Mouse (Mus musculus): ENCODE measurements around the gene Tubal3. TPM values are rescaled to one million over a fixed set of nuclear protein-coding genes. Genes with fewer than 3 reads are reported as not detected.
A peak's percentile ranks its signal among the peaks of the same experiment; 100 is the strongest.

Gene Tubal3
- polyA plus RNA-seq (2014; fragmentation: Nextera tagmentation; extraction: Ambion mirVana): 0.07 TPM in 1 of 2 replicates, not detected in the other

- H3K4me3 ChIP-seq (ENCODE audit: low read depth, low read length): peak within 1 kb of the TSS; percentile 76
- no peaks in the 10 kb centered on the region for H3K4me1 ChIP-seq (ENCODE audit: control insufficient read depth, insufficient read depth, low read length)
- peak; percentile 98 for ATAC-seq (replicated peaks; ENCODE audit: insufficient number of reproducible peaks, low FRiP score, low TSS enrichment, low read depth)
- peak within 1 kb of the TSS; percentile 87 for H3K9ac ChIP-seq (replicated peaks; ENCODE audit: low read length)
- no peaks in the 10 kb centered on the region for H3K9me3 ChIP-seq (replicated peaks; ENCODE audit: control insufficient read depth, low read length)
- H3K4me2 ChIP-seq (ENCODE audit: low read depth, low read length): peak within 1 kb of the TSS; percentile 69
- no peaks in the 10 kb centered on the region for H3K27me3 ChIP-seq (ENCODE audit: control insufficient read depth, insufficient read depth, low read length)
- H3K36me3 ChIP-seq (replicated peaks; ENCODE audit: control insufficient read depth, insufficient read depth, low read depth, low read length): no peaks in the 10 kb centered on the region
- peak within 1 kb of the TSS; percentile 22; the same call in 1 of the 2 replicates for H3K27ac ChIP-seq (replicated peaks; ENCODE audit: low read depth, low read length)
- DNase-seq (ENCODE audit: low spot score): peak; percentile 95
- under 1% methylated on average over 52 of the region's 52 CpGs for WGBS
Measured at GRCm38 (mm10) chr13:3917571-3918311, at the start of gene Tubal3, which contains the start of gene Net1. Tubal3 (plus strand) TSS chr13:3918274. Net1 (minus strand) TSS chr13:3918220.

GRCm38 (mm10) chr13:3869901-3870300, 48.2 kb upstream of the Tubal3 start:
- DNase-seq (ENCODE audit: low spot score) (no peak), ATAC-seq (replicated peaks; ENCODE audit: insufficient number of reproducible peaks, low FRiP score, low TSS enrichment, low read depth) (no peak)
- H3K27ac ChIP-seq (replicated peaks; ENCODE audit: low read depth, low read length): no peak overlapping the region
- H3K27me3 ChIP-seq (ENCODE audit: control insufficient read depth, insufficient read depth, low read length): no peaks in the 10 kb centered on the region
- no peak overlapping the region for H3K4me2 ChIP-seq (ENCODE audit: low read depth, low read length)
- H3K9me3 ChIP-seq (replicated peaks; ENCODE audit: control insufficient read depth, low read length): no peaks in the 10 kb centered on the region
- H3K4me1 ChIP-seq (ENCODE audit: control insufficient read depth, insufficient read depth, low read length): no peaks in the 10 kb centered on the region
- H3K36me3 ChIP-seq (replicated peaks; ENCODE audit: control insufficient read depth, insufficient read depth, low read depth, low read length): no peaks in the 10 kb centered on the region
- H3K4me3 ChIP-seq (ENCODE audit: low read depth, low read length): no peak overlapping the region
- H3K9ac ChIP-seq (replicated peaks; ENCODE audit: low read length): no peak overlapping the region

GRCm38 (mm10) chr13:3872832-3873231, 45.2 kb upstream of the Tubal3 start:
- Histone ChIP-seq H3K27me3 (ENCODE audit: control insufficient read depth, insufficient read depth, low read length) (no peaks in the 10 kb centered on the region), H3K4me1 (ENCODE audit: control insufficient read depth, insufficient read depth, low read length) (no peaks in the 10 kb centered on the region), H3K4me3 (ENCODE audit: low read depth, low read length) (no peak overlapping the region), H3K9ac (replicated peaks; ENCODE audit: low read length) (no peak overlapping the region), H3K9me3 (replicated peaks; ENCODE audit: control insufficient read depth, low read length) (no peaks in the 10 kb centered on the region), H3K27ac (replicated peaks; ENCODE audit: low read depth, low read length) (no peak overlapping the region), H3K36me3 (replicated peaks; ENCODE audit: control insufficient read depth, insufficient read depth, low read depth, low read length) (no peaks in the 10 kb centered on the region), H3K4me2 (ENCODE audit: low read depth, low read length) (no peak overlapping the region)
- no peak for ATAC-seq (replicated peaks; ENCODE audit: insufficient number of reproducible peaks, low FRiP score, low TSS enrichment, low read depth)
- DNase-seq (ENCODE audit: low spot score): no peak
- 88% methylated on average over 4 of the region's 4 CpGs for WGBS

- H3K4me2 ChIP-seq (ENCODE audit: low read depth, low read length): no peak overlapping the region
- ATAC-seq (replicated peaks; ENCODE audit: insufficient number of reproducible peaks, low FRiP score, low TSS enrichment, low read depth) (no peak), DNase-seq (ENCODE audit: low spot score) (no peak)
- no peaks in the 10 kb centered on the region for H3K4me1 ChIP-seq (ENCODE audit: control insufficient read depth, insufficient read depth, low read length)
- 81% methylated on average over 6 of the region's 6 CpGs for WGBS
- no peak overlapping the region for H3K4me3 ChIP-seq (ENCODE audit: low read depth, low read length)
- H3K27ac ChIP-seq (replicated peaks; ENCODE audit: low read depth, low read length): no peak overlapping the region
- H3K9me3 ChIP-seq (replicated peaks; ENCODE audit: control insufficient read depth, low read length): no peaks in the 10 kb centered on the region
- H3K27me3 ChIP-seq (ENCODE audit: control insufficient read depth, insufficient read depth, low read length): no peaks in the 10 kb centered on the region
- no peak overlapping the region for H3K9ac ChIP-seq (replicated peaks; ENCODE audit: low read length)
- no peaks in the 10 kb centered on the region for H3K36me3 ChIP-seq (replicated peaks; ENCODE audit: control insufficient read depth, insufficient read depth, low read depth, low read length)
Measured at GRCm38 (mm10) chr13:3876448-3876847, 41.6 kb upstream of the Tubal3 start.

GRCm38 (mm10) chr13:3877185-3877584, 40.9 kb upstream of the Tubal3 start:
- DNase-seq (ENCODE audit: low spot score): no peak
- Histone ChIP-seq H3K9ac (replicated peaks; ENCODE audit: low read length) (no peak overlapping the region), H3K4me2 (ENCODE audit: low read depth, low read length) (no peak overlapping the region), H3K27me3 (ENCODE audit: control insufficient read depth, insufficient read depth, low read length) (no peaks in the 10 kb centered on the region), H3K9me3 (replicated peaks; ENCODE audit: control insufficient read depth, low read length) (no peaks in the 10 kb centered on the region), H3K4me1 (ENCODE audit: control insufficient read depth, insufficient read depth, low read length) (no peaks in the 10 kb centered on the region), H3K4me3 (ENCODE audit: low read depth, low read length) (no peak overlapping the region), H3K27ac (replicated peaks; ENCODE audit: low read depth, low read length) (no peak overlapping the region), H3K36me3 (replicated peaks; ENCODE audit: control insufficient read depth, insufficient read depth, low read depth, low read length) (no peaks in the 10 kb centered on the region; the same call in 1 of the 2 replicates)
- WGBS: 43% methylated on average over 6 of the region's 6 CpGs
- 0 out of 2 replicates have a peak, but pooled peaks have one; percentile 30 for ATAC-seq (replicated peaks; ENCODE audit: insufficient number of reproducible peaks, low FRiP score, low TSS enrichment, low read depth)

- ATAC-seq (replicated peaks; ENCODE audit: insufficient number of reproducible peaks, low FRiP score, low TSS enrichment, low read depth) (0 out of 2 replicates have a peak, but pooled peaks have one; percentile 5), DNase-seq (ENCODE audit: low spot score) (peak; percentile 35)
- Histone ChIP-seq H3K4me3 (ENCODE audit: low read depth, low read length) (no peak overlapping the region), H3K36me3 (replicated peaks; ENCODE audit: control insufficient read depth, insufficient read depth, low read depth, low read length) (no peaks in the 10 kb centered on the region; the same call in 1 of the 2 replicates), H3K9me3 (replicated peaks; ENCODE audit: control insufficient read depth, low read length) (no peaks in the 10 kb centered on the region), H3K27ac (replicated peaks; ENCODE audit: low read depth, low read length) (no peak overlapping the region), H3K4me2 (ENCODE audit: low read depth, low read length) (no peak overlapping the region), H3K4me1 (ENCODE audit: control insufficient read depth, insufficient read depth, low read length) (no peaks in the 10 kb centered on the region), H3K9ac (replicated peaks; ENCODE audit: low read length) (no peak overlapping the region), H3K27me3 (ENCODE audit: control insufficient read depth, insufficient read depth, low read length) (no peaks in the 10 kb centered on the region)
- 27% methylated on average over 4 of the region's 4 CpGs for WGBS
Measured at GRCm38 (mm10) chr13:3877679-3878220, 40.3 kb upstream of the Tubal3 start.

GRCm38 (mm10) chr13:3886663-3887062, 31.4 kb upstream of the Tubal3 start:
- Histone ChIP-seq H3K27ac (replicated peaks; ENCODE audit: low read depth, low read length) (no peak overlapping the region), H3K4me3 (ENCODE audit: low read depth, low read length) (no peak overlapping the region), H3K9me3 (replicated peaks; ENCODE audit: control insufficient read depth, low read length) (no peaks in the 10 kb centered on the region), H3K4me1 (ENCODE audit: control insufficient read depth, insufficient read depth, low read length) (no peaks in the 10 kb centered on the region), H3K36me3 (replicated peaks; ENCODE audit: control insufficient read depth, insufficient read depth, low read depth, low read length) (peaks cover 16% of the 10 kb centered on the region), H3K4me2 (ENCODE audit: low read depth, low read length) (no peak overlapping the region), H3K27me3 (ENCODE audit: control insufficient read depth, insufficient read depth, low read length) (no peaks in the 10 kb centered on the region), H3K9ac (replicated peaks; ENCODE audit: low read length) (no peak overlapping the region)
- WGBS: 92% methylated on average over 7 of the region's 7 CpGs
- ATAC-seq (replicated peaks; ENCODE audit: insufficient number of reproducible peaks, low FRiP score, low TSS enrichment, low read depth) (no peak), DNase-seq (ENCODE audit: low spot score) (no peak)

- Histone ChIP-seq H3K9me3 (replicated peaks; ENCODE audit: control insufficient read depth, low read length) (no peaks in the 10 kb centered on the region), H3K9ac (replicated peaks; ENCODE audit: low read length) (no peak overlapping the region), H3K4me2 (ENCODE audit: low read depth, low read length) (0 out of 2 replicates have a peak overlapping the region, but pooled peaks have one; percentile 2), H3K36me3 (replicated peaks; ENCODE audit: control insufficient read depth, insufficient read depth, low read depth, low read length) (peaks cover 13% of the 10 kb centered on the region), H3K4me3 (ENCODE audit: low read depth, low read length) (no peak overlapping the region), H3K4me1 (ENCODE audit: control insufficient read depth, insufficient read depth, low read length) (no peaks in the 10 kb centered on the region), H3K27me3 (ENCODE audit: control insufficient read depth, insufficient read depth, low read length) (no peaks in the 10 kb centered on the region), H3K27ac (replicated peaks; ENCODE audit: low read depth, low read length) (no peak overlapping the region)
- DNase-seq (ENCODE audit: low spot score) (no peak), ATAC-seq (replicated peaks; ENCODE audit: insufficient number of reproducible peaks, low FRiP score, low TSS enrichment, low read depth) (no peak)
- 91% methylated on average over 3 of the region's 3 CpGs for WGBS
Measured at GRCm38 (mm10) chr13:3889111-3889510, 29.0 kb upstream of the Tubal3 start.

Data from embryonic facial prominence, embryonic 11.5 days (tissue).